Mouse (Mus musculus): ENCODE data around the gene Plscr4.
A peak's percentile ranks its signal among the peaks of the same experiment; 100 is the strongest.

Gene Plscr4

GRCm38 (mm10) chr9:92504889-92505288, 47.7 kb downstream of the Plscr4 start:
- DNase-seq (ENCODE audit: low spot score in 2 of 2): no peak

- DNase-seq (ENCODE audit: low spot score in 2 of 2): no peak
Measured at GRCm38 (mm10) chr9:92511696-92512095, 54.5 kb downstream of the Plscr4 start.

- no peak for DNase-seq (ENCODE audit: low spot score in 2 of 2)
Measured at GRCm38 (mm10) chr9:92517036-92517435, 59.9 kb downstream of the Plscr4 start.

- no peak for DNase-seq (ENCODE audit: low spot score in 2 of 2)
Measured at GRCm38 (mm10) chr9:92520751-92521150, 63.6 kb downstream of the Plscr4 start.

GRCm38 (mm10) chr9:92524506-92524905, 67.3 kb downstream of the Plscr4 start:
- no peak for DNase-seq (ENCODE audit: low spot score in 2 of 2)

- DNase-seq (ENCODE audit: low spot score in 2 of 2): no peak
Measured at GRCm38 (mm10) chr9:92530055-92530454, 72.9 kb downstream of the Plscr4 start.

- DNase-seq (ENCODE audit: low spot score in 2 of 2): peak in 1 of 2 experiments; percentile 29
Measured at GRCm38 (mm10) chr9:92537735-92538134, 80.6 kb downstream of the Plscr4 start.

GRCm38 (mm10) chr9:92538216-92538615, 81.0 kb downstream of the Plscr4 start:
- no peak for DNase-seq (ENCODE audit: low spot score in 2 of 2)

Data from frontal cortex, postnatal 36 days (tissue).